Mouse (Mus musculus) heart, embryonic 14.5 days (tissue): ENCODE measurements around the gene Acsl5. TPM values are rescaled to one million over a fixed set of nuclear protein-coding genes. Genes with fewer than 3 reads are reported as not detected.

Experiments used
- ATAC-seq: fragments of 200-750 bp; cut with Nextera tagmentation; 2 replicates; pipeline ENCODE4 v1.8.0; 2017; ENCODE audit warnings: low read depth, moderate TSS enrichment; ENCODE audit not compliant: insufficient number of reproducible peaks, insufficient read depth, low FRiP score
- H3K27ac ChIP-seq, 2 experiments: fragments of 200-500 bp in 1 of 2; fragments of 300-500 bp in 1 of 2; sonication (generic) in 1 of 2; replicated peaks in 1 of 2; 2 replicates each; pipeline ENCODE4 v1.5.1; 2012 to 2014; ENCODE audit warnings: low read depth in 2 of 2, low read length in 2 of 2, control low read depth in 1 of 2, mild to moderate bottlenecking in 1 of 2, mixed read lengths in 1 of 2; ENCODE audit not compliant: control insufficient read depth in 1 of 2, insufficient read depth in 1 of 2
- H3K27me3 ChIP-seq: fragments of 300-500 bp; sonication (generic); 2 replicates; pipeline ENCODE4 v1.6.1; 2014; ENCODE audit warnings: mild to moderate bottlenecking, low read length, control low read depth; ENCODE audit not compliant: control insufficient read depth, insufficient read depth
- H3K36me3 ChIP-seq: fragments of 300-500 bp; sonication (generic); 2 replicates; pipeline ENCODE4 v1.6.1; 2014; ENCODE audit warnings: mild to moderate bottlenecking, control low read depth, low read length, mixed read lengths; ENCODE audit not compliant: control insufficient read depth, insufficient read depth
- H3K4me1 ChIP-seq, 2 experiments: fragments of 200-500 bp in 1 of 2; fragments of 300-500 bp in 1 of 2; sonication (generic) in 1 of 2; 2 replicates each; pipeline ENCODE4 v1.6.1; 2012 to 2014; ENCODE audit warnings: low read length in 2 of 2, control low read depth in 1 of 2, mixed read lengths in 1 of 2; ENCODE audit not compliant: control insufficient read depth in 2 of 2, insufficient read depth in 2 of 2
- H3K4me2 ChIP-seq: fragments of 300-500 bp; sonication (generic); 2 replicates; pipeline ENCODE4 v1.6.1; 2014; ENCODE audit warnings: mild to moderate bottlenecking, low read length
- H3K4me3 ChIP-seq, 2 experiments: fragments of 200-500 bp in 1 of 2; fragments of 300-500 bp in 1 of 2; sonication (generic) in 1 of 2; 2 replicates each; pipeline ENCODE4 v1.5.1; 2012 to 2014; ENCODE audit warnings: low read length in 2 of 2, mild to moderate bottlenecking in 2 of 2, control low read depth in 1 of 2, low read depth in 1 of 2, moderate library complexity in 1 of 2; ENCODE audit not compliant: control insufficient read depth in 1 of 2, insufficient read depth in 1 of 2
- H3K9ac ChIP-seq: fragments of 300-500 bp; sonication (generic); 2 replicates; pipeline ENCODE4 v1.6.1; 2014; ENCODE audit warnings: mild to moderate bottlenecking, low read length
- H3K9me3 ChIP-seq: fragments of 300-500 bp; sonication (generic); 2 replicates; pipeline ENCODE4 v1.6.1; 2016; ENCODE audit warnings: low read length, control low read depth; ENCODE audit not compliant: control insufficient read depth
- WGBS: fragments of 180-500 bp; shearing (Covaris S2); extraction: QIAGEN DNeasy Blood & Tissue Kit; methylation state at CpG from one replicate; pipeline ENCODE4 v1.1.7; 2014; 5-methylcytosine and 5-hydroxymethylcytosine counted together
- polyA plus RNA-seq: library from polyadenylated mRNA; unstranded; fragments of >200 nt; fragmentation: Nextera tagmentation; extraction: Ambion mirVana; gene quantifications from 2 replicates; pipeline ENCODE4 v1.2.1, GENCODE M21; 2014

Gene Acsl5
- polyA plus RNA-seq, 1 experiment from 2014 or later = 30.7 TPM

DNA sequence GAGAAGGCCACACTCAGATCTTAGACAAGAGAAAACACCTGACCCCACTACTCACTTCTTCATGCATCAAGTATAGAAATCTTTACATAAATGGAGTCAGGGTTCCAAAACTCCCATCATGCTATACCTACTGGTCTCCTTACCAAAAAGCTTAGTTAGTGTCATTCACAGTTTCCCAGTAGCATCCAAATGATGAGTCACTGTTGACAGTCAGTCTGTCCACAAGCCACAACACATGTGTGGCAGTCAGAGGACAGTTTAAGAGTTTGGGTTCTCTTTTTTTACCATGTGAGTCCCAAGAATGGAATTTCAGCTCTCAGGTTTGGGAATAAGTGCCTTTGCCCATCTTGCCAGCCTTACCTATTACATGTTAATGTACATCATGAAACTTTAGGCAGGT is 37.2 kb downstream of the Acsl5 start:
- H3K4me3 ChIP-seq = no peak overlapping the region
- H3K4me2 ChIP-seq = no peak overlapping the region
- peaks cover 58% of the 10 kb centered on the region for H3K36me3 ChIP-seq
- H3K9me3 ChIP-seq = no peaks in the 10 kb centered on the region
- H3K4me1 ChIP-seq = no peaks in the 10 kb centered on the region
- no peak overlapping the region for H3K9ac ChIP-seq
- H3K27me3 ChIP-seq = no peaks in the 10 kb centered on the region
- H3K27ac ChIP-seq = no peak overlapping the region
- ATAC-seq = no peak

DNA sequence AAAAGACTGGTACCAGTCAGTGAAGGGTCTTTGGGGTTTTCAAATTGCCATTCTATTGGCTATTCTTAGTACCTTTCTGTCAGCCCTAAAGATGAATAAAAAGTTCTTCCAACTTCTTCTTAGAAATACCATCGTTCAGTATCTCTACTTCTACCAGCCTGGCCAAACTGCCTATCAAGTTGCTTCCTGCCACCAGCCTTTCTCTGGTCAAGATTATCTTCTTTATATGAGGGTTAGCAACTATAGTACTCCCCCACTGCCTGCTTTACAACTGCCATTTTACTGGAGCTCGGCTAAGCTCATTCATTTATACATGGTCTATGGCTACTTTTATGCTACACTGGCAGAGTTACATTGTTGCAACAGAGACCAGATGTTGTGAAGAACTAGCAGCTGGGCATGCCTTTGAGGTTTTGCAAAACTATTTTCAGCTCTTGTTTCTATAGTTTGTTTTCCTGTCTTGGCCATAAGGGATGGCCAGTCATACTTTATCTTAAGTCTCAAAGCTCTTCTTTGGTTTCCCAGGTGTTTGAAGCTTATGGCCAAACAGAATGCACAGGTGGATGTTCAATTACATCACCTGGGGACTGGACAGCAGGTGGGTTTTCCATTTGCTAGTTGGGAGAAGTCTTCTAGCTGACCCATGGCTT is 39.0 kb downstream of the Acsl5 start:
- Histone ChIP-seq H3K27ac (no peak overlapping the region), H3K4me2 (no peak overlapping the region), H3K4me3 (no peak overlapping the region), H3K27me3 (no peaks in the 10 kb centered on the region), H3K9me3 (no peaks in the 10 kb centered on the region), H3K9ac (no peak overlapping the region), H3K4me1 (no peaks in the 10 kb centered on the region), H3K36me3 (peaks cover 59% of the 10 kb centered on the region)
- WGBS = 83% methylated on average over 2 of the region's 2 CpGs
- ATAC-seq = no peak

DNA sequence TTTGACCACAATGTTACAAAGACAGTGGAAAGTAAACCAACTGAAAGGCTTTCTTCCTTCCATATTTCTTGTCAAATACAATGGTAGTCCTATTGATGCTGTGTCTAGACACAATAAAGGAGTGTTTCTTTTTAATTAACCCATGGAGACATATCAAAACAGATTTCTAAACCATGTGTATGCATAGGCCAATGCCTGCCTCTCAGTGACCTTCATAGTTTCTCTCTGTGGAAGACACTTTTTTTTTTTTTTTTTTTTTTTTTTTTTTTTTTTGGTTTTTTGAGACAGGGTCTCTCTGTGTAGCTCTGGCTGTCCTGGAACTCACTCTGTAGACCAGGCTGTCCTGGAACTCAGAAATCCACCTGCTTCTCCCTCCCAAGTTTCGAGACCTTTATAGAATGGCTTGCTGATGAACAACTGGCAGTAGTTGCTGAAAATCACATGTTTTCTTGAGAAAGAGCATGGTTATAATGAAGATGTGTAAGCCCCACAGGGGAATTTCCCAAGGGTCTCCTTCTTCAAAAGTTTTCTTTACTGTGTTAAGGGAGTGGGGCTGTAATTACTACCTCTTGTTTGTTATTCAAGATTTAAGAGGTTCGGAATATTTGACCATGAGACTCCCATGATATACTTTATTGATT is 40.6 kb downstream of the Acsl5 start:
- Histone ChIP-seq H3K9me3 (no peaks in the 10 kb centered on the region), H3K4me2 (no peak overlapping the region), H3K27ac (no peak overlapping the region), H3K27me3 (no peaks in the 10 kb centered on the region), H3K4me1 (no peaks in the 10 kb centered on the region), H3K9ac (no peak overlapping the region), H3K36me3 (peaks cover 72% of the 10 kb centered on the region), H3K4me3 (no peak overlapping the region)
- no peak for ATAC-seq
- WGBS = 90% methylated on average over 2 of the region's 2 CpGs

DNA sequence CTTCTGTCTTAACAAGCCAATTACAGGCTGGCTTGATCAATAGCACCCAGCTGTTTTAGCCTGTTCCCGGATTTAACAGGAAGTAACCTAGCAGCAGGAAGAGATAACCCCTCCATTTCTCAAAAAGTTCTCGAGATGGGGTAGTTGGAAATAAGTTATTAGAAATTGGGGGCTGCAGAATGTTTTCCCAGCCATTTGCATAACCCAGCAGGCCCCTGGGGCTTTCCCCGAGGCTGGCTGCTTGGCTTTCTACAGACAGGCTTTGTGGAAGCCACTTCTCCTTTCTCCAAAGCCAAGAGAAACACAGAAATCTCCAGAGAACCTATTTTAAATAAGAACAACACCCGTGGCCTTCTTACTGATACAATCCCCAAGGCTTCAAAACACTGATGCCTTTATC is 41.4 kb downstream of the Acsl5 start:
- H3K9me3 ChIP-seq = no peaks in the 10 kb centered on the region
- H3K4me1 ChIP-seq = no peaks in the 10 kb centered on the region
- H3K4me3 ChIP-seq = no peak overlapping the region
- no peaks in the 10 kb centered on the region for H3K27me3 ChIP-seq
- H3K27ac ChIP-seq = no peak overlapping the region
- no peak overlapping the region for H3K9ac ChIP-seq
- no peak overlapping the region for H3K4me2 ChIP-seq
- H3K36me3 ChIP-seq = peaks cover 73% of the 10 kb centered on the region
- no peak for ATAC-seq
- 28% methylated on average over 4 of the region's 4 CpGs for WGBS

DNA sequence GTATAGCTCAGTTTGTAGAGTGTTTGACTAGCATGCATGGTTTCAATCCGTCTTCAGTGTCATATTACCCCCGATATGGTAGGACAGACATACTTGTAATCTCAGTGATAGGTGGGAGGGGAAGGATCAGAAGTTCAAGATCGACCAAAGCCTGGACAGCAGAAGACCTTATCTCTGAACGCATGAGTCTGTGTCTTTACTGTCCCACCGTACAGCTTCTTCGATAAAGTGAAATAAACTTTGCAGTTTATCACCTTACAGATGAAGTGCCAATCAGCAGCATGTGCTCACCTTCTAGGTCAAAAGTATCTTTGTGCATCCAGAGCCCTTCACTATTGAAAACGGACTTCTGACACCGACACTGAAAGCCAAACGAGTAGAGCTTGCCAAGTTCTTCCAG is 43.3 kb downstream of the Acsl5 start:
- Histone ChIP-seq H3K4me2 (no peak overlapping the region), H3K9ac (no peak overlapping the region), H3K27me3 (no peaks in the 10 kb centered on the region), H3K9me3 (no peaks in the 10 kb centered on the region), H3K4me1 (no peaks in the 10 kb centered on the region), H3K27ac (no peak overlapping the region), H3K4me3 (no peak overlapping the region), H3K36me3 (peaks cover 71% of the 10 kb centered on the region)
- 76% methylated on average over 9 of the region's 9 CpGs for WGBS
- no peak for ATAC-seq

DNA sequence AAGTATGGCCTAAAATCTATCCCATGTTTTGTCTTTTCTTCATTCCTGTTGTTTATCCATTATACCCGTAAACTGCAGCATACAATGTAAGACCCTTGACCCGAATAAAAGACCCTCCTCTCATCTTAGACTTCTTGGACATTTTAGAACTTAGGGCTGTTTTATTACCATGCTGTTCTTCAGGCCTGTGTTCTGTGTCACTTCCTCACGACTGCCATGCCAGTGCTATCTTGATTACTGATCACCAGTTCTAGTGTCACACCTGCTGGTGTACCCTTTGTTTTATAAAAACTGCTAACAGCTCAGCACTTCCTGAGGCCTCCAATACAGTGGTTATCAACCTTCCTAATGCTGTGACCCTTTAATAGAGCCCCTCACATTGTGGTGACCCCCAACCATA is 43.8 kb downstream of the Acsl5 start:
- Histone ChIP-seq H3K4me2 (no peak overlapping the region), H3K4me1 (no peaks in the 10 kb centered on the region), H3K9me3 (no peaks in the 10 kb centered on the region), H3K4me3 (no peak overlapping the region), H3K27ac (no peak overlapping the region), H3K27me3 (no peaks in the 10 kb centered on the region), H3K36me3 (peaks cover 72% of the 10 kb centered on the region), H3K9ac (no peak overlapping the region)
- 79% methylated on average over 3 of the region's 3 CpGs for WGBS
- no peak for ATAC-seq

DNA sequence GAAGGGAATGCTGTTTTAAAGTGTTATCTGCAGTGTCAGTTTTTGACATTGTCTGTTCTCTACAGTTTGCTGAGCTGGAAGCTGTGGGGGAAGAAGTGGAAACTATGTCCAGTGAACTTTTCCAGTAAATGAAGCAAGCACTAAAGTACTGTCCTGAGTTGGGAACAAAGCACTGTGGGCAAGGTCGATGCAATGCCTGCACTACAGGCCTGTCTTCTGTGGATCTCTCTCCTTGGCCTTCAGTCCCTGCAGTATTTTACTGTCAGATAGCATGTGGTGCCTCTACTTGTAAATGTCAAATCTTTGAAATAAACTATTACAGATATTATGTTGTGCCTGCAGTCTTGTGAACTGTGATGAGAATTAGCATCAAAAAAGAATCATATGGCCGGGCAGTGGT is 44.6 kb downstream of the Acsl5 start:
- H3K9me3 ChIP-seq = no peaks in the 10 kb centered on the region
- no peak for ATAC-seq

DNA sequence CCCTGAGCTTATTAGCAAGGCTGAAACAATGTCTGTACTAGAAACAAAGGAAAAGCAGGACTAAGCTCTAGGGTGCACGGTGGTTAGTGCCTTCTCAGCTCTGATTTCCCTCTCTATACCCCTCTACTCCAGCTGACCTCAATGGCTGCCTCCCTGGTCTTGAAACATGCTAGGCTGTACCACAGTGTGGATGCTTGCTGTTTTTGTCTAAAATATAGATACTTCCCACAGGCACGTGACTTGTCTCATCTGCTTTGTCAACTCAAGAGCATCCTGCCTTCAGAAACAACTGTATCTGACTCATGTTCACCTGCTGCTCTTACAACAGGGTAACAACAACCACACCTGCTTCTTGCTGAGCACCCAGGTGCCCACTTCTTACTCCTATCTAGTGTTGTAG is 45.8 kb downstream of the Acsl5 start:
- no peak for ATAC-seq
- no peak overlapping the region for H3K4me2 ChIP-seq
- no peaks in the 10 kb centered on the region for H3K4me1 ChIP-seq
- WGBS = 83% methylated on average over 2 of the region's 2 CpGs
- H3K9ac ChIP-seq = no peak overlapping the region
- H3K27ac ChIP-seq = no peak overlapping the region
- no peaks in the 10 kb centered on the region for H3K9me3 ChIP-seq
- peaks cover 83% of the 10 kb centered on the region for H3K36me3 ChIP-seq
- H3K4me3 ChIP-seq = no peak overlapping the region
- no peaks in the 10 kb centered on the region for H3K27me3 ChIP-seq

More for the DNA sequence above, 44.6 kb downstream of the Acsl5 start:
- H3K4me2 ChIP-seq = no peak overlapping the region
- WGBS = 82% methylated on average over 2 of the region's 2 CpGs
- H3K9ac ChIP-seq = no peak overlapping the region
- no peaks in the 10 kb centered on the region for H3K27me3 ChIP-seq
- no peak overlapping the region for H3K4me3 ChIP-seq
- H3K36me3 ChIP-seq = peaks cover 75% of the 10 kb centered on the region
- H3K27ac ChIP-seq = no peak overlapping the region
- H3K4me1 ChIP-seq = no peaks in the 10 kb centered on the region
